Comparison of ENCODE assay signal across 25 mouse cellular contexts in the genomic region with DNA sequence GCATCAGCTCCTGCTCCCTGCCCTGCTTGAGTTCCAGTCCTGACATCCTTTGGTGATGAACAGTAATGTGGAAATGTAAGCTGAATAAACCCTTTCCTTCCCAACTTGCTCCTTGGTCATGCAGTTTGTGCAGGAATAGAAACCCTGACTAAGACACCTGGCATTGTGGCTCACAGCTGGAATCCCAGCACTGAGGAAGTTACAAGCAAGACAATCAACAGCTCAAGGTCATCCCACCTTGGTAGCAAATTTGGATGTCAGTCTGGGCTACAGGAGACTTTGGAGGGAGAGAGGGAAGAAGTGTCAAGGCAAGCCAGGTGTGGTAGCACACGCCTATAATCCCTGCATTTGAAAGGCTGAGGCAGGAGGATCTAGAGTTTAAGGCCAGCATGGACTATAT.
"Had no signal": no experiment of that assay in that cellular context is flagged by ENCODE, and none has a peak within 500 bp of the region (broad histone marks: within the 10 kb centered on the region; RNA-seq: fewer than 3 reads in every experiment).

No protein-coding gene starts in this region.

- DNase-seq: gastrocnemius, postnatal 14 days; gastrocnemius, postnatal 36 days; heart, adult 2 months; heart, postnatal 10 days; heart, postnatal 36 days; kidney, adult 11 months; kidney, adult 2 months; kidney, adult 9 months; kidney, postnatal 25 days; kidney, postnatal 4 days; liver; liver, embryonic 13.5 days had no signal

- H3K4me3 ChIP-seq: heart, adult 2 months; hindbrain, embryonic 13.5 days; hindbrain, embryonic 15.5 days; kidney, embryonic 15.5 days; layer of hippocampus, adult 2 months; left cerebral cortex, adult 2 months; limb, embryonic 10.5 days; limb, embryonic 12.5 days; liver, embryonic 13.5 days; liver, embryonic 15.5 days had no signal

- ATAC-seq: hindbrain, postnatal 0 days; intestine, embryonic 16.5 days had no signal

- H3K4me2 ChIP-seq: heart, embryonic 11.5 days; hindbrain, embryonic 13.5 days; hindbrain, embryonic 15.5 days; kidney, embryonic 15.5 days; limb, embryonic 12.5 days; liver, embryonic 11.5 days; liver, embryonic 13.5 days; liver, embryonic 15.5 days had no signal

- H3K27me3 ChIP-seq: hindbrain, embryonic 13.5 days; hindbrain, embryonic 15.5 days; kidney, embryonic 15.5 days; limb, embryonic 12.5 days; liver, embryonic 13.5 days; liver, embryonic 15.5 days had no signal

- H3K27ac ChIP-seq: heart, adult 2 months; hindbrain, embryonic 13.5 days; hindbrain, embryonic 15.5 days; hindbrain, postnatal 0 days; kidney, embryonic 15.5 days; kidney, postnatal 0 days; layer of hippocampus, adult 2 months; left cerebral cortex, adult 2 months; limb, embryonic 10.5 days; limb, embryonic 12.5 days; liver, embryonic 13.5 days; liver, embryonic 15.5 days had no signal

- H3K4me1 ChIP-seq: hindbrain, embryonic 15.5 days; limb, embryonic 12.5 days; liver, embryonic 13.5 days; liver, embryonic 15.5 days had no signal

- H3K36me3 ChIP-seq: hindbrain, embryonic 13.5 days; hindbrain, embryonic 15.5 days; kidney, embryonic 15.5 days; limb, embryonic 10.5 days; limb, embryonic 12.5 days; liver, embryonic 13.5 days; liver, embryonic 15.5 days had no signal

- H3K9me3 ChIP-seq: hindbrain, embryonic 13.5 days; hindbrain, embryonic 15.5 days; kidney, embryonic 15.5 days; limb, embryonic 10.5 days; limb, embryonic 12.5 days; liver, embryonic 13.5 days; liver, embryonic 15.5 days had no signal

- H3K9ac ChIP-seq: hindbrain, embryonic 13.5 days; hindbrain, embryonic 15.5 days; kidney, embryonic 15.5 days; limb, embryonic 12.5 days; liver, embryonic 13.5 days; liver, embryonic 15.5 days had no signal
